Mouse (Mus musculus): ENCODE results near the gene Actr3b.
A peak's percentile ranks its signal among the peaks of the same experiment; 100 is the strongest.
"Not testable (repeated sequence)": the region's sequence is repeated elsewhere in the genome, so short reads cannot be mapped to it uniquely, and the experiment has no call there.

Gene Actr3b

GRCm38 (mm10) chr5:25759460-25760409, at the start of gene Actr3b:
Actr3b (plus strand) TSS chr5:25759997.
- peak; percentile 62 for DNase-seq (ENCODE audit: low read depth)

GRCm38 (mm10) chr5:25713001-25713706, 46.6 kb upstream of the Actr3b start:
- not testable (repeated sequence) for DNase-seq (ENCODE audit: low read depth)

GRCm38 (mm10) chr5:25719390-25719789, 40.4 kb upstream of the Actr3b start:
- DNase-seq (ENCODE audit: low read depth), result no peak

GRCm38 (mm10) chr5:25723016-25723415, 36.8 kb upstream of the Actr3b start:
- no peak for DNase-seq (ENCODE audit: low read depth)

GRCm38 (mm10) chr5:25724134-25724675, 35.6 kb upstream of the Actr3b start:
- no peak for DNase-seq (ENCODE audit: low read depth)

- peak; percentile 17 for DNase-seq (ENCODE audit: low read depth)
Observed at GRCm38 (mm10) chr5:25734318-25734717, 25.5 kb upstream of the Actr3b start.

GRCm38 (mm10) chr5:25735861-25736260, 23.9 kb upstream of the Actr3b start:
- no peak for DNase-seq (ENCODE audit: low read depth)

GRCm38 (mm10) chr5:25738448-25738847, 21.3 kb upstream of the Actr3b start:
- DNase-seq (ENCODE audit: low read depth), result no peak

- not testable (repeated sequence) for DNase-seq (ENCODE audit: low read depth)
Observed at GRCm38 (mm10) chr5:25738902-25739301, 20.9 kb upstream of the Actr3b start.

- no peak for DNase-seq (ENCODE audit: low read depth)
Observed at GRCm38 (mm10) chr5:25747904-25748303, 11.9 kb upstream of the Actr3b start.

- DNase-seq (ENCODE audit: low read depth), result no peak
Observed at GRCm38 (mm10) chr5:25748613-25749012, 11.2 kb upstream of the Actr3b start.

- no peak for DNase-seq (ENCODE audit: low read depth)
Observed at GRCm38 (mm10) chr5:25751552-25751951, 8.2 kb upstream of the Actr3b start.

GRCm38 (mm10) chr5:25752862-25753261, 6.9 kb upstream of the Actr3b start:
- no peak for DNase-seq (ENCODE audit: low read depth)

GRCm38 (mm10) chr5:25753556-25754235, 6.1 kb upstream of the Actr3b start:
- DNase-seq (ENCODE audit: low read depth), result no peak

GRCm38 (mm10) chr5:25754236-25754766, 5.5 kb upstream of the Actr3b start:
- no peak for DNase-seq (ENCODE audit: low read depth)

GRCm38 (mm10) chr5:25760410-25760832, 624 bp downstream of the Actr3b start:
- no peak for DNase-seq (ENCODE audit: low read depth)

- DNase-seq (ENCODE audit: low read depth), result no peak
Observed at GRCm38 (mm10) chr5:25760871-25761270, 1.1 kb downstream of the Actr3b start.

GRCm38 (mm10) chr5:25761850-25762249, 2.1 kb downstream of the Actr3b start:
- no peak for DNase-seq (ENCODE audit: low read depth)

GRCm38 (mm10) chr5:25769006-25769405, 9.2 kb downstream of the Actr3b start:
- DNase-seq (ENCODE audit: low read depth), result no peak

GRCm38 (mm10) chr5:25769406-25769805, 9.6 kb downstream of the Actr3b start:
- no peak for DNase-seq (ENCODE audit: low read depth)

- DNase-seq (ENCODE audit: low read depth), result no peak
Observed at GRCm38 (mm10) chr5:25772456-25772855, 12.7 kb downstream of the Actr3b start.

All from c-Kit-positive CD71-negative TER-119-negative erythroid progenitor cells, embryonic 14.5 days (primary cell).